Mouse (Mus musculus) CH12.LX (cell line): ENCODE results near the gene Rapgef4. TPM values are rescaled to one million over a fixed set of nuclear protein-coding genes. Genes with fewer than 3 reads are reported as not detected.

Experiments
- DNase-seq: peaks from one replicate; pipeline ENCODE4 v3.0.0-alpha.2; 2013; ENCODE audit errors: extremely low read depth
- H3K27ac ChIP-seq: 2 replicates; pipeline ENCODE4 v1.5.1; 2012; ENCODE audit warnings: low read depth, mild to moderate bottlenecking, control low read depth, moderate library complexity; ENCODE audit not compliant: insufficient read depth
- H3K27me3 ChIP-seq: replicated peaks from 2 replicates; pipeline ENCODE3; 2012; ENCODE audit warnings: inconsistent platforms
- H3K36me3 ChIP-seq, 2 experiments: replicated peaks in 1 of 2; 2 replicates each; pipeline versions ENCODE3 to v1.6.1; 2012; ENCODE audit warnings: inconsistent platforms in 1 of 2, low read length in 1 of 2, mild to moderate bottlenecking in 1 of 2, mixed read lengths in 1 of 2, moderate library complexity in 1 of 2; ENCODE audit not compliant: control insufficient read depth in 1 of 2, insufficient read depth in 1 of 2
- H3K4me1 ChIP-seq, 2 experiments: 2 replicates each; pipeline ENCODE4 v1.6.1; 2012; ENCODE audit warnings: inconsistent platforms in 1 of 2, moderate library complexity in 1 of 2; ENCODE audit not compliant: insufficient read depth in 2 of 2, control insufficient read depth in 1 of 2
- H3K4me2 ChIP-seq: 2 replicates; pipeline ENCODE4 v1.6.1; 2012; ENCODE audit warnings: low read depth, mild to moderate bottlenecking, control low read depth; ENCODE audit not compliant: poor library complexity, insufficient read depth, severe bottlenecking
- H3K4me3 ChIP-seq, 3 experiments: fragments of 150-350 bp in 1 of 3; sonication (generic) in 1 of 3; replicated peaks in 1 of 3; 2 replicates each; pipeline versions ENCODE3 to v1.5.1; 2011 to 2012; ENCODE audit warnings: low read depth in 2 of 3, low read length in 2 of 3, mild to moderate bottlenecking in 2 of 3, moderate library complexity in 2 of 3, control low read depth in 1 of 3, improper control_type of control experiment in 1 of 3, inconsistent platforms in 1 of 3, mixed read lengths in 1 of 3; ENCODE audit not compliant: poor library complexity in 1 of 3
- H3K79me2 ChIP-seq: replicated peaks from 2 replicates; pipeline ENCODE4 v1.6.1; 2012; ENCODE audit warnings: mild to moderate bottlenecking, moderate library complexity; ENCODE audit not compliant: control insufficient read depth, poor library complexity, insufficient read depth, severe bottlenecking; ENCODE audit errors: extremely low read depth
- H3K9ac ChIP-seq: 2 replicates; pipeline ENCODE4 v1.6.1; 2012; ENCODE audit warnings: low read depth, mild to moderate bottlenecking, control low read depth, moderate library complexity; ENCODE audit not compliant: insufficient read depth
- H3K9me3 ChIP-seq: replicated peaks from 2 replicates; pipeline ENCODE3; 2012; ENCODE audit warnings: low read length, inconsistent platforms, mixed read lengths
- BHLHE40 ChIP-seq: IDR thresholded peaks from 2 replicates; pipeline ENCODE4 v1.6.1; 2011; ENCODE audit warnings: mild to moderate bottlenecking, low read depth, low read length, improper control_type of control experiment
- CHD2 ChIP-seq: IDR thresholded peaks from 2 replicates; pipeline ENCODE4 v1.6.1; 2011; ENCODE audit warnings: low read length, improper control_type of control experiment
- CTCF ChIP-seq, 2 experiments: IDR thresholded peaks in 1 of 2; conservative IDR thresholded peaks in 1 of 2; 2 replicates each; pipeline ENCODE4 v1.5.1; 2011 to 2012; ENCODE audit warnings: low read depth in 2 of 2, low read length in 2 of 2, improper control_type of control experiment in 1 of 2, inconsistent platforms in 1 of 2, mild to moderate bottlenecking in 1 of 2, moderate library complexity in 1 of 2
- E2F4 ChIP-seq: IDR thresholded peaks from 2 replicates; pipeline ENCODE4 v1.6.1; 2011; ENCODE audit warnings: low read depth, low read length, improper control_type of control experiment; ENCODE audit not compliant: insufficient replicate concordance
- EP300 ChIP-seq: IDR thresholded peaks from 2 replicates; pipeline ENCODE4 v1.6.1; 2011; ENCODE audit warnings: low read length, improper control_type of control experiment
- ETS1 ChIP-seq: conservative IDR thresholded peaks from 2 replicates; pipeline ENCODE4 v1.6.1; 2012; ENCODE audit warnings: low read depth, mild to moderate bottlenecking, inconsistent platforms, low read length, improper control_type of control experiment, moderate library complexity
- GABPA ChIP-seq: IDR thresholded peaks from 2 replicates; pipeline ENCODE4 v1.6.1; 2012; ENCODE audit warnings: low read depth, low read length, improper control_type of control experiment, inconsistent platforms; ENCODE audit not compliant: insufficient replicate concordance
- IRF4 ChIP-seq: IDR thresholded peaks from 2 replicates; pipeline ENCODE4 v1.6.1; 2014; ENCODE audit warnings: low read depth, mild to moderate bottlenecking, inconsistent platforms, low read length, improper control_type of control experiment
- JUND ChIP-seq: conservative IDR thresholded peaks from 2 replicates; pipeline ENCODE4 v1.6.1; 2011; ENCODE audit warnings: low read depth, low read length, improper control_type of control experiment
- MAFK ChIP-seq: IDR thresholded peaks from 2 replicates; pipeline ENCODE4 v1.6.1; 2011; ENCODE audit warnings: low read length, improper control_type of control experiment; ENCODE audit not compliant: insufficient replicate concordance
- MAZ ChIP-seq: IDR thresholded peaks from 2 replicates; pipeline ENCODE4 v1.6.1; 2012; ENCODE audit warnings: low read depth, mild to moderate bottlenecking, inconsistent platforms, low read length, improper control_type of control experiment, moderate library complexity
- MXI1 ChIP-seq: IDR thresholded peaks from 2 replicates; pipeline ENCODE4 v1.6.1; 2011; ENCODE audit warnings: mild to moderate bottlenecking, low read depth, low read length, improper control_type of control experiment
- MYC ChIP-seq: IDR thresholded peaks from 2 replicates; pipeline ENCODE4 v1.6.1; 2011; ENCODE audit warnings: low read depth, mild to moderate bottlenecking, improper control_type of control experiment, low read length
- TBP ChIP-seq: conservative IDR thresholded peaks from 2 replicates; pipeline ENCODE4 v1.6.1; 2011; ENCODE audit warnings: low read depth, low read length, improper control_type of control experiment
- ZMIZ1 ChIP-seq: IDR thresholded peaks from 2 replicates; pipeline ENCODE4 v1.6.1; 2012; ENCODE audit warnings: low read depth, mild to moderate bottlenecking, inconsistent platforms, low read length, improper control_type of control experiment
- dilution Hi-C: fragments of 300-500 bp; cut with MboI; formaldehyde crosslinking; loops from 2 replicates; pipeline ENCODE4 v1.14.3; 2020; ENCODE audit warnings: low sequenced_read_pairs; ENCODE audit not compliant: extremely low pct_unique_long_range_greater_than_20kb, extremely low pct_ligation_motif_present
- in situ Hi-C: fragments of 300-500 bp; cut with MboI; formaldehyde crosslinking; loops from 3 replicates; pipeline ENCODE4 v1.14.3; 2019; ENCODE audit warnings: low sequenced_read_pairs, low pct_ligation_motif_present, low pct_unique_long_range_greater_than_20kb, mixed read lengths
- polyA plus RNA-seq: library from polyadenylated mRNA; unstranded; fragments of >175 nt; gene quantifications from 2 replicates; pipeline ENCODE4 v1.2.1, GENCODE M21; 2012; ENCODE audit warnings: low read depth; ENCODE audit not compliant: insufficient read length
- total RNA-seq, 2 experiments: library from RNA; depleted of rRNA; stranded (reverse); fragments of 300-350 nt in 1 of 2; fragments of >200 nt in 1 of 2; gene quantifications; 2 replicates each; pipeline ENCODE4 v1.2.3; 2012 to 2014

Rapgef4 gene
- total and polyA plus RNA-seq, 3 experiments: 0.12 to 0.13 TPM; not detected in 1

- Histone ChIP-seq H3K9ac (no peak overlapping the region), H3K9me3 (no peaks in the 10 kb centered on the region), H3K79me2 (no peaks in the 10 kb centered on the region), H3K4me1 (no peaks in the 10 kb centered on the region), H3K4me3 (no peak overlapping the region), H3K36me3 (no peaks in the 10 kb centered on the region), H3K4me2 (no peak overlapping the region), H3K27ac (no peak overlapping the region), H3K27me3 (no peaks in the 10 kb centered on the region)
- in situ Hi-C loops (no loop called here), dilution Hi-C loops (no loop called here)
- TF ChIP-seq TBP (no peak), JUND (no peak), CHD2 (no peak), E2F4 (no peak), ZMIZ1 (no peak), MXI1 (no peak), MAZ (no peak), IRF4 (no peak)
- DNase-seq: no peak
These were observed 123.6 kb downstream of the Rapgef4 start for GRCm38 (mm10) chr2:72104604-72105003.

- TF ChIP-seq ETS1: no peak
- no peak for TF ChIP-seq CTCF (conservative IDR thresholded peaks at IDR 0.05 in 1 of 2, IDR thresholded peaks at IDR 0.05 in 1 of 2; ENCODE audit: low read depth in 2 of 2, low read length in 2 of 2)
- TF ChIP-seq MYC: no peak
- TF ChIP-seq ZMIZ1: no peak
- TF ChIP-seq EP300: no peak
- no peak for TF ChIP-seq GABPA
- no peak for TF ChIP-seq BHLHE40
- TF ChIP-seq MAFK: no peak
- TF ChIP-seq, all 38 proteins: peak for 0
- H3K9ac ChIP-seq: no peak overlapping the region
- no peaks in the 10 kb centered on the region for H3K36me3 ChIP-seq
- dilution Hi-C loops: no loop called here
- no peak for DNase-seq
- in situ Hi-C loops: no loop called here
- peaks cover 0 to 13% of the 10 kb centered on the region in 2 experiments; a peak in 2 of 4 replicates for H3K4me1 ChIP-seq
- no peaks in the 10 kb centered on the region for H3K9me3 ChIP-seq
- H3K4me2 ChIP-seq: no peak overlapping the region
- no peak overlapping the region for H3K27ac ChIP-seq
- no peaks in the 10 kb centered on the region for H3K27me3 ChIP-seq
- no peak overlapping the region for H3K4me3 ChIP-seq
- H3K79me2 ChIP-seq: no peaks in the 10 kb centered on the region
These were observed 126.6 kb downstream of the Rapgef4 start for GRCm38 (mm10) chr2:72107525-72108180.
